Mouse (Mus musculus): Measurements from ENCODE around the gene Chodl. TPM values are rescaled to one million over a fixed set of nuclear protein-coding genes. Genes with fewer than 3 reads are reported as not detected.

Chodl gene
- polyA plus RNA-seq, 1 experiment, result not detected

DNA sequence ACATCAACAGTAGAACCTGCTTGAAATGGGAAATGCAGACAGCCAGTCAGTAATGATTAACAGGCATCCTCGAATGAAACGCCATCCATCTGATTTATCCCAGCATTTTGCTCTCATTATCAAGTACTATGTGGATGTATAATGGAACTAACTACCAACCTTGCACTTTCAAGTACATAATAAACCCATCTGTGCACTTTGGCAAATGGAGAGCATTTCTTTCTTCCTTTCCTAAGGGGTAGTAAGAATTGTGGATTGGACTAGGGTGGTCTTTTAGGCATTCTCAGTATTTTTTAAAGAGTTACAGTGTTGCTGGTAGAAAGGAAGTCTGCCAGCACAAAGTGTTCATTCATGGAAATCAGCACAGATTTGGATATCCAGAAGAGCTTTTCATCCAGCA lies 26.7 kb downstream of the Chodl start:
- DNase-seq (ENCODE audit: low read depth in 1 of 2, low spot score in 2 of 2), result no peak
- H3K27ac ChIP-seq (ENCODE audit: insufficient read depth, low read length), result no peak overlapping the region
- H3K4me1 ChIP-seq (ENCODE audit: control insufficient read depth, insufficient read depth, insufficient read length), result no peaks in the 10 kb centered on the region
- no peaks in the 10 kb centered on the region for H3K27me3 ChIP-seq (ENCODE audit: control insufficient read depth, insufficient read depth, low read length)
- H3K36me3 ChIP-seq (ENCODE audit: control insufficient read depth, insufficient read depth, low read length), result no peaks in the 10 kb centered on the region
- WGBS, result 81% methylated on average over 2 of the region's 2 CpGs
- TF ChIP-seq POLR2A (IDR thresholded peaks at IDR 0.05; ENCODE audit: low read depth, low read length), result no peak
- no peak for TF ChIP-seq CTCF (IDR thresholded peaks at IDR 0.05; ENCODE audit: extremely low read depth, insufficient read depth, insufficient read length, insufficient replicate concordance)
- H3K4me3 ChIP-seq (ENCODE audit: extremely low read depth, insufficient read depth, insufficient read length), result no peak overlapping the region

DNA sequence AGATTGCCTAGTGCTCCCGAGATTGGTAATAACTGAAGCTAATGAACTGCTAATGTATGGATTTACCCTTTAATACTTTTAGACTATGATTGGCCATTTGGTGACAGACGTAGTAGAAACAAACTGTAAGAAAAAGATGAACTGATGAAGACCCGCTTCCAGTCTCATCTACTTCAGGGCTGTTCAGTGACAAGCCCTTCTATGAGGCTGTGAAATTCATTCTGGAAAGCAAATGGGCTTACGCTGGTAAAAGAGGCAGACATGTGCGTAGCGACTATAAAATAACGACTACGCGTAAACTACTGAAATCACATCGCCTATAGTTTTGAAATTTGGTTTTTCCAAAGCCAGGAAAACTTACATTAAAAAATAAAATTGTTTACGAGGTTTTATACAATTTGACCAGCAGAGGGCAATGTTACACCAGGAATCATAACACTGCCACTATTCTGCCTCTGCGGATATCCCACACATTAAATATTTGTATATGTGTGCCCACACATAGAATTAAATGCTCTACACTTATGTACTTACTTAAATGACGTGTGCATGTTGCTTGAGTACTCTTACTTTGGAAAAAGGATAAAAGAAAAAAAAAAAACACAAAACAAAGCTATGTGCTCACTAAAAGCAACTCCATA lies 38.5 kb downstream of the Chodl start:
- Histone ChIP-seq H3K4me1 (ENCODE audit: control insufficient read depth, insufficient read depth, insufficient read length) (no peaks in the 10 kb centered on the region), H3K27me3 (ENCODE audit: control insufficient read depth, insufficient read depth, low read length) (no peaks in the 10 kb centered on the region), H3K36me3 (ENCODE audit: control insufficient read depth, insufficient read depth, low read length) (no peaks in the 10 kb centered on the region), H3K27ac (ENCODE audit: insufficient read depth, low read length) (no peak overlapping the region), H3K4me3 (ENCODE audit: extremely low read depth, insufficient read depth, insufficient read length) (no peak overlapping the region)
- TF ChIP-seq CTCF (IDR thresholded peaks at IDR 0.05; ENCODE audit: extremely low read depth, insufficient read depth, insufficient read length, insufficient replicate concordance) (no peak), POLR2A (IDR thresholded peaks at IDR 0.05; ENCODE audit: low read depth, low read length) (no peak)
- no peak for DNase-seq (ENCODE audit: low read depth in 1 of 2, low spot score in 2 of 2)
- WGBS, result 36% methylated on average over 13 of the region's 13 CpGs

DNA sequence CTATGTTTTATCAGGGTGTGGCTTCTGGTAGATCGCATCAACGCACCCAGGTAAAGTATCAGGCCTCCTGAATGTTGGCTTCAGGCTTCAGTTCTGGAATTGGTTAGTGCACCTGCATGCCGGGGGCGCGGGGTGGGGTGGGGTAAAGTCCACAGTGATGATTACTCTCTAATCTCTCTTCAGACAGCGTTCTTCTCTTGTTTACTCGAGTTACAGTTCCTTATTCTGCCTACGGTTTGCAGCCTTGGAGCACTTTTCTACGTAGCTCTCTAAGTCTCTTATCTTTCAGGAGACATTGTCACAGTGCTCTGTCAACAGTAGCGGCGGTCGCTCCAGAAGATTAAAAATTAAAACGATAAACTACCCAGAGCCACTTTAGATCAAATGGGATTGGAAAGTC lies 43.4 kb downstream of the Chodl start:
- H3K4me3 ChIP-seq (ENCODE audit: extremely low read depth, insufficient read depth, insufficient read length), result no peak overlapping the region
- DNase-seq (ENCODE audit: low read depth in 1 of 2, low spot score in 2 of 2), result no peak
- H3K27ac ChIP-seq (ENCODE audit: insufficient read depth, low read length), result no peak overlapping the region
- H3K4me1 ChIP-seq (ENCODE audit: control insufficient read depth, insufficient read depth, insufficient read length), result no peaks in the 10 kb centered on the region
- TF ChIP-seq CTCF (IDR thresholded peaks at IDR 0.05; ENCODE audit: extremely low read depth, insufficient read depth, insufficient read length, insufficient replicate concordance) (no peak), POLR2A (IDR thresholded peaks at IDR 0.05; ENCODE audit: low read depth, low read length) (no peak)
- H3K27me3 ChIP-seq (ENCODE audit: control insufficient read depth, insufficient read depth, low read length), result no peaks in the 10 kb centered on the region
- WGBS, result 93% methylated on average over 13 of the region's 13 CpGs
- no peaks in the 10 kb centered on the region for H3K36me3 ChIP-seq (ENCODE audit: control insufficient read depth, insufficient read depth, low read length)

DNA sequence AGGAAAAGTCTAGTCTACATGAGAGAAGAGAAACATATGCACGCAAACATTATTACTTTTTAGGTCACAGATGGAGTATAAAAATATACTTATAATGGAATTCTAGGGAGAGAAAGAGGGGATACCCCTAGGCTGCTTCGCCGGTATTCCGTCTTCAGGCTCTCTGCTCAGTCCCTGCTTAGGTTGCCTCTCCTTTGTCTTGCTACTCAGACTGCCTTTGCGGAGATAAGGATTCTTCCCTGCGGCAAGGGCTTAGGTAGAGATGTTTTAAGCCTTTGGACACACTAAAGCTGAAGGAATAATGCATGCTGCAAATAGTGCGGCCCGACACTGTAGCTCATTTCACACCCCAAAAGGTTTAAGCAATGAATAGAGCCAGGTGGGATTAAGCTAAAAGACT lies 45.6 kb downstream of the Chodl start:
- WGBS, result 89% methylated on average over 8 of the region's 8 CpGs
- TF ChIP-seq CTCF (IDR thresholded peaks at IDR 0.05; ENCODE audit: extremely low read depth, insufficient read depth, insufficient read length, insufficient replicate concordance) (no peak), POLR2A (IDR thresholded peaks at IDR 0.05; ENCODE audit: low read depth, low read length) (no peak)
- no peak for DNase-seq (ENCODE audit: low read depth in 1 of 2, low spot score in 2 of 2)
- Histone ChIP-seq H3K36me3 (ENCODE audit: control insufficient read depth, insufficient read depth, low read length) (no peaks in the 10 kb centered on the region), H3K4me1 (ENCODE audit: control insufficient read depth, insufficient read depth, insufficient read length) (no peaks in the 10 kb centered on the region), H3K27me3 (ENCODE audit: control insufficient read depth, insufficient read depth, low read length) (no peaks in the 10 kb centered on the region), H3K27ac (ENCODE audit: insufficient read depth, low read length) (no peak overlapping the region), H3K4me3 (ENCODE audit: extremely low read depth, insufficient read depth, insufficient read length) (no peak overlapping the region)

Other genes starting within 250 kb of the Chodl start
- gene Tmprss15, start 160.1 kb downstream of the Chodl start, polyA plus RNA-seq (2012; rRNA removed), result not detected in 2 replicates